Mouse (Mus musculus): Measurements from ENCODE around the gene Copg2. TPM values are rescaled to one million over a fixed set of nuclear protein-coding genes. Genes with fewer than 3 reads are reported as not detected.

The Copg2 gene
- total and polyA plus RNA-seq, 3 experiments = 20.4 to 45.8 (median 32.8) TPM

DNA sequence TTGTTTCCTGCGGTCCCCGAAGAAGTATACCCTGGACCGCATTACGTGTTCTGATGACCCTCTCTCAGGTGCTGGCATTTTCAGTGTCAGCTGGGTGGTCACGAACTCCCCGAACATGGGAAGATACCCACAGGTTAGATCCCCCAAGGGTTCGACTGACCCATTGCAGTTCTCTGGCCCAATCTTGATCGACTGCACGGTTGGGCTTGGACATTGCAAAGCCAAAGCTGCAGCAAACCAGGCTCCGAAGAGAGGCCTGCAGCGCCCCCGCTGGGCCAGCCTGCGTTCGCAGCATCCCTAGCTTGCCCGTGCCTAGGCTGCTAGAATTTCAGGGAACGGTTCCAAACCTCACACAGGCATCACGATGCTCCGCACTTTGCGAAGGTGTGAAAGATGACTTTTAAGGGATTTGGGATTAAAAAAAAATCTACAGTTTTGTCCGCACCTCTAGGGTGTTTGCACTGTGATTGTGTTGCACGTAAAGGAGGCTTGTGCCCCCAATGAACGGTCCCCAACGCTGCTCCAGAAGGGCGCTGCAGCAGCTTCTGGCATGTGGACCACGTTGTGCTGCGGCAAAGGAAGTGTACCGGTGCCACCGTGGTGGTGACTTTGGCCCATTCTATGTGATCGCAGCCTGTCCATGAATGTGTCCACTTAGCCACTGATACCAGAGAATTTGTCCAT, 159.6 kb downstream of the Copg2 start:
- DNase-seq (ENCODE audit: low spot score) (no peak), ATAC-seq (ENCODE audit: extremely low read depth, insufficient number of reproducible peaks, low FRiP score, poor library complexity, severe bottlenecking) (no peak)
- Histone ChIP-seq H3K4me3 (ENCODE audit: low read depth, low read length) (no peak overlapping the region), H3K27me3 (ENCODE audit: insufficient read depth, low read length) (peaks cover 55% of the 10 kb centered on the region), H3K9me3 (replicated peaks) (peaks cover 20% of the 10 kb centered on the region), H3K4me1 (ENCODE audit: insufficient read depth, low read depth, low read length) (peaks cover 17% of the 10 kb centered on the region; the same call in 1 of the 2 replicates), H3K36me3 (replicated peaks) (no peaks in the 10 kb centered on the region)
- TF ChIP-seq CTCF (IDR thresholded peaks at IDR 0.05; ENCODE audit: low read depth, low read length) = no peak
- no peak for TF ChIP-seq TAL1 (conservative IDR thresholded peaks at IDR 0.05; ENCODE audit: low read depth, low read length)

DNA sequence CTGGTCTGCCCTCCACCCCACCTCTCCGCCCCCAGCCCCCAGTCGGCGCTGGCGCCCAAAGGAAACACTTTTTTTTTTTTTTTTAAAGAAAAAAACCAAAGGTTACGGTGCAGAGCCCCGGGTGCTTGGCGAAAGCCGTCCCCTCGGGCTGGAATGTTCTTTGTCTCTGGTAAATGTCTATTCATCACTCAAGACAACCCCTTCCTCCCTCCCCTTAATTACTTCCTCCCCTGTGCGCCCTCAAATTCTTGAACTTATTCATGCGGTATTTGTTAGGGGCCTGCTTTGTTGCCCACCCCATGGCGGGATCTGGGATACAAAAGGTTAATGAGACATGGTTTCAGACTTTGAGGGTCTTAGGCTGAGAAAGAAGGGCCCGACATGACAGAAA, 160.2 kb downstream of the Copg2 start:
- Histone ChIP-seq H3K9me3 (replicated peaks) (peaks cover 20% of the 10 kb centered on the region), H3K27me3 (ENCODE audit: insufficient read depth, low read length) (peaks cover 55% of the 10 kb centered on the region), H3K4me1 (ENCODE audit: insufficient read depth, low read depth, low read length) (peaks cover 17% of the 10 kb centered on the region; the same call in 1 of the 2 replicates), H3K36me3 (replicated peaks) (no peaks in the 10 kb centered on the region), H3K4me3 (ENCODE audit: low read depth, low read length) (no peak overlapping the region)
- TF ChIP-seq TAL1 (conservative IDR thresholded peaks at IDR 0.05; ENCODE audit: low read depth, low read length) (no peak), GATA2 (IDR thresholded peaks at IDR 0.05; ENCODE audit: borderline replicate concordance, low read depth, low read length) (no peak), POLR2AphosphoS5 (IDR thresholded peaks at IDR 0.05; ENCODE audit: insufficient replicate concordance, low read depth, low read length) (no peak), CTCF (IDR thresholded peaks at IDR 0.05; ENCODE audit: low read depth, low read length) (no peak), GATA1 (IDR thresholded peaks at IDR 0.05; ENCODE audit: borderline replicate concordance, low read length) (no peak)
- DNase-seq (ENCODE audit: low spot score) (no peak), ATAC-seq (ENCODE audit: extremely low read depth, insufficient number of reproducible peaks, low FRiP score, poor library complexity, severe bottlenecking) (no peak)

- ATAC-seq (ENCODE audit: extremely low read depth, insufficient number of reproducible peaks, low FRiP score, poor library complexity, severe bottlenecking) (no peak), DNase-seq (ENCODE audit: low spot score) (no peak)
- TF ChIP-seq CTCF (IDR thresholded peaks at IDR 0.05; ENCODE audit: low read depth, low read length) (no peak), TAL1 (conservative IDR thresholded peaks at IDR 0.05; ENCODE audit: low read depth, low read length) (no peak), GATA2 (IDR thresholded peaks at IDR 0.05; ENCODE audit: borderline replicate concordance, low read depth, low read length) (no peak), POLR2AphosphoS5 (IDR thresholded peaks at IDR 0.05; ENCODE audit: insufficient replicate concordance, low read depth, low read length) (no peak), GATA1 (IDR thresholded peaks at IDR 0.05; ENCODE audit: borderline replicate concordance, low read length) (no peak)
- Histone ChIP-seq H3K4me3 (ENCODE audit: low read depth, low read length) (no peak overlapping the region), H3K4me1 (ENCODE audit: insufficient read depth, low read depth, low read length) (peaks cover 17% of the 10 kb centered on the region; the same call in 1 of the 2 replicates), H3K36me3 (replicated peaks) (no peaks in the 10 kb centered on the region), H3K27me3 (ENCODE audit: insufficient read depth, low read length) (peaks cover 55% of the 10 kb centered on the region), H3K9me3 (replicated peaks) (peaks cover 20% of the 10 kb centered on the region)
Observed at GRCm38 (mm10) chr6:30735728-30736371, 160.7 kb downstream of the Copg2 start.

- H3K4me3 ChIP-seq (ENCODE audit: low read depth, low read length) = no peak overlapping the region
- peaks cover 61% of the 10 kb centered on the region for H3K27me3 ChIP-seq (ENCODE audit: insufficient read depth, low read length)
- no peak for DNase-seq (ENCODE audit: low spot score)
- peaks cover 20% of the 10 kb centered on the region for H3K9me3 ChIP-seq (replicated peaks)
- H3K4me1 ChIP-seq (ENCODE audit: insufficient read depth, low read depth, low read length) = peaks cover 17% of the 10 kb centered on the region; the same call in 1 of the 2 replicates
- no peak for ATAC-seq (ENCODE audit: extremely low read depth, insufficient number of reproducible peaks, low FRiP score, poor library complexity, severe bottlenecking)
- H3K36me3 ChIP-seq (replicated peaks) = no peaks in the 10 kb centered on the region
- TF ChIP-seq GATA1 (IDR thresholded peaks at IDR 0.05; ENCODE audit: borderline replicate concordance, low read length) (no peak), GATA2 (IDR thresholded peaks at IDR 0.05; ENCODE audit: borderline replicate concordance, low read depth, low read length) (no peak), TAL1 (conservative IDR thresholded peaks at IDR 0.05; ENCODE audit: low read depth, low read length) (no peak)
Observed at GRCm38 (mm10) chr6:30734988-30735727, 161.4 kb downstream of the Copg2 start.

DNA sequence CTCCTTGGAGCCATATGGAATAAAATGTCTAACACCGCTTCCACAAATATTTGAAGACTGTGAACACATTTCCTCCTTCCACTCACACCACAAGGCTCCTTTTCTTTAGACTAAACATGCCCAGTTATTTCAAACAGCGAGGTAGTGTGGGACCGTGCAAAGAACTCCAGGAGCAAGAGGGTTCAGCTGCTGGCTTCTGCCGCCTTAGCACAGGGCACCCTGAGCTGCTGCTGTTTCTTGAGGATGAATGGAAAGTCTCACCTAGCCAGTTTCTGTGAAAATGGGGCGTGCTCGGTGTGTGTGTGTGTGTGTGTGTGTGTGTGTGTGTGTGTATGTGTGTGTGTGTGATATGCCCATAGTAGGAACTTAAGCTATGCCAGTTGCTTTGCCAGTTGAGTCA, 162.1 kb downstream of the Copg2 start:
- Histone ChIP-seq H3K4me1 (ENCODE audit: insufficient read depth, low read depth, low read length) (peaks cover 17% of the 10 kb centered on the region; the same call in 1 of the 2 replicates), H3K27me3 (ENCODE audit: insufficient read depth, low read length) (peaks cover 64% of the 10 kb centered on the region), H3K9me3 (replicated peaks) (peaks cover 20% of the 10 kb centered on the region), H3K36me3 (replicated peaks) (no peaks in the 10 kb centered on the region), H3K4me3 (ENCODE audit: low read depth, low read length) (no peak overlapping the region)
- no peak for ATAC-seq (ENCODE audit: extremely low read depth, insufficient number of reproducible peaks, low FRiP score, poor library complexity, severe bottlenecking)
- TF ChIP-seq TAL1 (conservative IDR thresholded peaks at IDR 0.05; ENCODE audit: low read depth, low read length) = no peak
- TF ChIP-seq GATA2 (IDR thresholded peaks at IDR 0.05; ENCODE audit: borderline replicate concordance, low read depth, low read length) = no peak
- TF ChIP-seq CTCF (IDR thresholded peaks at IDR 0.05; ENCODE audit: low read depth, low read length) = no peak
- no peak for TF ChIP-seq GATA1 (IDR thresholded peaks at IDR 0.05; ENCODE audit: borderline replicate concordance, low read length)
- no peak for DNase-seq (ENCODE audit: low spot score)

DNA sequence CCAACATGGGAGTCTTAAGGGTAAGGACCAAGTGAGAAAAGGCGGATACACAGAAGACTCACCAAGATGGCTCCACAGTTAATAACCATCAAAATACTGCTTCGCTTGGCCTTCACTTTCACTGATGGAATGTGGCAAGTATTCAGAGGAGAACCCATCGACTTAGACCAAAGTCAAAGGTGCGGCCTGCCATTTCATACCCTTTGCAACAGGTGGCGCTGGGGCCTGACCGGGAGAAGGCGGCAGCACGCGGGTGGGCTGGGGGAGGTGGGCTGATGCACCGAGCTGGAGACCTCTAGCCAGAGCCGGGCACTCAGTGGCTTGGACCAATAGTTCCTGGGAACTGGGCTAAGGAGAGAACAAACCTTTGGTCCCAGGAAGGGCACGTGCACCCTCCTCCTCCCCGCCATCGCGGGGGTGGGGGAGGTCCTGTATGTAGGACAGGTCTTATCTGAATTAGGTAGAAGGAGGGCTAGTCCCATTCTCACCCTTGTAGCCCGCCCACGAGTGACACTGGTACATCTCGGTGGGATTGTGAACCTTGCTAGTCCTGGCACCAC, 163.9 kb downstream of the Copg2 start:
- H3K27me3 ChIP-seq (ENCODE audit: insufficient read depth, low read length) = peaks cover 58% of the 10 kb centered on the region
- peaks cover 2% of the 10 kb centered on the region; the same call in 1 of the 2 replicates for H3K4me1 ChIP-seq (ENCODE audit: insufficient read depth, low read depth, low read length)
- TF ChIP-seq CTCF (IDR thresholded peaks at IDR 0.05; ENCODE audit: low read depth, low read length) = no peak
- no peak for TF ChIP-seq TAL1 (conservative IDR thresholded peaks at IDR 0.05; ENCODE audit: low read depth, low read length)

More for the DNA sequence above, 163.9 kb downstream of the Copg2 start:
- no peak for DNase-seq (ENCODE audit: low spot score)
- Histone ChIP-seq H3K9me3 (replicated peaks) (peaks cover 10% of the 10 kb centered on the region), H3K36me3 (replicated peaks) (no peaks in the 10 kb centered on the region), H3K4me3 (ENCODE audit: low read depth, low read length) (no peak overlapping the region)
- no peak for ATAC-seq (ENCODE audit: extremely low read depth, insufficient number of reproducible peaks, low FRiP score, poor library complexity, severe bottlenecking)

All from G1E (cell line).